Mouse (Mus musculus): ENCODE data around the gene Ly6c1.
"Not testable (repeated sequence)": the region's sequence is repeated elsewhere in the genome, so short reads cannot be mapped to it uniquely, and the experiment has no call there.

- not testable (repeated sequence) for TF ChIP-seq POLR2A (IDR thresholded peaks at IDR 0.05; ENCODE audit: low read depth, low read length); NRF1 (IDR thresholded peaks at IDR 0.05; ENCODE audit: low read depth, low read length); RAD21 (IDR thresholded peaks at IDR 0.05; ENCODE audit: low read depth, low read length); CTCF (conservative IDR thresholded peaks at IDR 0.05 in 1 of 2, IDR thresholded peaks at IDR 0.05 in 1 of 2; ENCODE audit: low read depth in 2 of 2, low read length in 2 of 2); ZMIZ1 (IDR thresholded peaks at IDR 0.05; ENCODE audit: low read depth, low read length); GABPA (IDR thresholded peaks at IDR 0.05; ENCODE audit: insufficient replicate concordance, low read depth, low read length); MXI1 (IDR thresholded peaks at IDR 0.05; ENCODE audit: low read depth, low read length); MAZ (IDR thresholded peaks at IDR 0.05; ENCODE audit: low read depth, low read length); TBP (conservative IDR thresholded peaks at IDR 0.05; ENCODE audit: low read depth, low read length); EP300 (IDR thresholded peaks at IDR 0.05; ENCODE audit: low read length); POLR2AphosphoS2 (IDR thresholded peaks at IDR 0.05; ENCODE audit: low read depth, low read length); USF2 (conservative IDR thresholded peaks at IDR 0.05; ENCODE audit: low read depth, low read length)
These were observed 3.1 kb downstream of the Ly6c1 start for GRCm38 (mm10) chr15:75045501-75045900.
